8 mouse cellular contexts compared by ENCODE assay signal in the genomic region with DNA sequence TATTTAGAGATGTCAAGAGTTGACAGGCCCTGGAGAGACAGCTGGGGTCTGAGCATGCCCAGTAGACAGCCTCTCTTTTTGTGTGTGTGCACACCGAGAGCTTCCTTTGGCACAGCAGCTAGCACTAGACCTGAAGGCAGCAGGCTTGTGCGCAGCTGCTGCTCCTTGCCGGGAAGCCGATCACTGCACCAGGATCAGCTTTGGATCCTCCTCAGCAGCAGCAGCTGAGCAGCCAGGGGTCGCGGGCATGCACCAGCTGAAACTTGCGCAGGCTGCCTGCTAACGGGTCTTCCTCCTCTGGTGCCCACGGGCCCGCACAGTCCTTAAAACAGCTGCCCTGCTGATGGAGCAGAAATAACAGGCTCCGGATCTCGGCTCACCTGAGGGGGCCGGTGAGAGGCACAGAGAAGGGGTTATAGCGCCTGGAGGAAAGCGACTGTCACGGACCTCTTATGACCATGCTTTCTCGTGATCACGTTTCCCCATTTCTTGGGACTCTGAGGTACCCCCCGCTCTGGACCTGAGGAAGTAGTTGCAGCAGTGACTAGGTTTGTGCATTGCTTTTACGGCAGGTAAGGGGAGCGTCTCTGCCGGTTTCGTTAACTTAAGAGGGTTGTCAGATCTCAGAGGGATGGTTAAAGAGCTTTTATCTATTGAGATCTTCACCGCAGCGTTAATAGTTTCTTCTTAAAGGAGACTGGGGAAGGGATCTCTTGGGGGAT. TPM values are rescaled to one million over a fixed set of nuclear protein-coding genes. Genes with fewer than 3 reads are reported as not detected.
A peak's percentile ranks its signal among the peaks of the same experiment; 100 is the strongest.
DNase-seq lines count a peak whose midpoint lies in the region; ATAC-seq and TF ChIP-seq lines count a peak whose summit lies in the region.

No protein-coding gene starts in this region.

- no peak overlapping the region for H3K27ac ChIP-seq in ES-E14 (ENCODE audit: insufficient read depth, low read depth, low read length, poor library complexity, severe bottlenecking)
- H3K27ac ChIP-seq in forebrain, embryonic 16.5 days (ENCODE audit: low read length): peak overlapping the region; percentile 1; the same call in 1 of the 2 replicates
- H3K27ac ChIP-seq in liver, embryonic 16.5 days (ENCODE audit: low read length): no peak overlapping the region

- in situ Hi-C loops in ES-E14 (cut with MboI; ENCODE audit: low sequenced_read_pairs in 2 of 2, unreplicated experiment in 2 of 2): no loop called here

- no peaks in the 10 kb centered on the region for H3K4me1 ChIP-seq in ES-E14 (ENCODE audit: control insufficient read depth in 2 of 2, insufficient read depth in 2 of 2, low read length in 2 of 2, poor library complexity in 1 of 2)
- peaks cover 4% of the 10 kb centered on the region; the same call in 1 of the 2 replicates for H3K4me1 ChIP-seq in forebrain, embryonic 16.5 days (replicated peaks; ENCODE audit: control insufficient read depth, insufficient read depth, low read length)
- no peaks in the 10 kb centered on the region for H3K4me1 ChIP-seq in liver, embryonic 16.5 days (ENCODE audit: control insufficient read depth, low read depth, low read length)

- H3K4me2 ChIP-seq in forebrain, embryonic 16.5 days (ENCODE audit: low read length): peak overlapping the region; percentile 63
- peak overlapping the region; percentile 31 for H3K4me2 ChIP-seq in liver, embryonic 16.5 days (ENCODE audit: low read depth, low read length)

- 2% methylated on average over 25 of the region's 25 CpGs for WGBS in forebrain, embryonic 16.5 days
- WGBS in liver, embryonic 16.5 days (ENCODE audit: insufficient replicate concordance): 2% methylated on average over 25 of the region's 25 CpGs

- DNase-seq in cerebellum, postnatal 14 days: peak; percentile 30 to 46
- DNase-seq in cerebellum, adult 9-11 months: no peak
- DNase-seq in ES-E14 (ENCODE audit: low read depth, low spot score): no peak
- peak; percentile 12 to 49 for DNase-seq in layer of hippocampus, adult 18-20 months (ENCODE audit: low spot score in 2 of 2)
- peak; percentile 75 for DNase-seq in right cerebral cortex, postnatal 10 days (ENCODE audit: low spot score in 2 of 2)

- H3K27me3 ChIP-seq in forebrain, embryonic 16.5 days (replicated peaks; ENCODE audit: control insufficient read depth, insufficient read depth, low read length): no peaks in the 10 kb centered on the region
- H3K27me3 ChIP-seq in liver, embryonic 16.5 days (ENCODE audit: control insufficient read depth, insufficient read depth, low read depth, low read length): no peaks in the 10 kb centered on the region

- peak; percentile 98 for ATAC-seq in forebrain, embryonic 16.5 days
- ATAC-seq in liver, embryonic 16.5 days (ENCODE audit: low read depth): no peak
- ATAC-seq in erythroid progenitor cell, adult 5-6 weeks (replicated peaks; ENCODE audit: low FRiP score, poor library complexity, severe bottlenecking): no peak

- peak overlapping the region; percentile 42 to 62 for H3K4me3 ChIP-seq in ES-E14 (ENCODE audit: insufficient read depth in 1 of 2, low read depth in 1 of 2, low read length in 2 of 2, poor library complexity in 1 of 2, severe bottlenecking in 1 of 2)
- H3K4me3 ChIP-seq in forebrain, embryonic 16.5 days (replicated peaks; ENCODE audit: low read length): peak overlapping the region; percentile 44
- H3K4me3 ChIP-seq in liver, embryonic 16.5 days (ENCODE audit: low read depth, low read length): peak overlapping the region; percentile 4

- H3K9me3 ChIP-seq in ES-E14 (ENCODE audit: control insufficient read depth, insufficient read depth, low read depth, low read length): no peaks in the 10 kb centered on the region
- H3K9me3 ChIP-seq in forebrain, embryonic 16.5 days (ENCODE audit: control insufficient read depth, low read length): no peaks in the 10 kb centered on the region
- no peaks in the 10 kb centered on the region for H3K9me3 ChIP-seq in liver, embryonic 16.5 days (replicated peaks; ENCODE audit: control insufficient read depth, low read length)

- H3K36me3 ChIP-seq in ES-E14 (ENCODE audit: control insufficient read depth, insufficient read depth, low read length, poor library complexity, severe bottlenecking): no peaks in the 10 kb centered on the region
- no peaks in the 10 kb centered on the region for H3K36me3 ChIP-seq in forebrain, embryonic 16.5 days (ENCODE audit: control insufficient read depth, insufficient read depth)
- H3K36me3 ChIP-seq in liver, embryonic 16.5 days (ENCODE audit: control insufficient read depth, insufficient read depth): no peaks in the 10 kb centered on the region

- peak overlapping the region; percentile 11 for H3K9ac ChIP-seq in ES-E14 (ENCODE audit: insufficient read depth, low read depth, low read length, poor library complexity, severe bottlenecking)
- H3K9ac ChIP-seq in forebrain, embryonic 16.5 days (replicated peaks; ENCODE audit: low read depth, low read length): peak overlapping the region; percentile 50
- no peak overlapping the region for H3K9ac ChIP-seq in liver, embryonic 16.5 days (ENCODE audit: low read depth, low read length)

TF ChIP-seq in ES-E14, 5 proteins besides CTCF, POLR2A, EP300 and RAD21:
- TF ChIP-seq ZNF384 (IDR thresholded peaks at IDR 0.05; ENCODE audit: low read depth, low read length) (no peak), CHD2 (IDR thresholded peaks at IDR 0.05; ENCODE audit: low read depth, low read length) (no peak), ZC3H11A (IDR thresholded peaks at IDR 0.05; ENCODE audit: borderline replicate concordance, low read depth, low read length) (no peak), HCFC1 (IDR thresholded peaks at IDR 0.05; ENCODE audit: borderline replicate concordance, insufficient read depth, low read length) (no peak), MAFK (IDR thresholded peaks at IDR 0.05; ENCODE audit: insufficient read depth, low read depth, low read length) (no peak)
TF ChIP-seq in ES-E14: peak in this region for 0.

RNA-seq across cellular contexts. Expression of a gene that starts 57.8 kb away (rescaled TPM):
- total RNA-seq in ES-E14 (2012; rRNA removed): 1.6 and 3.1 TPM in 2 replicates
- polyA plus RNA-seq in forebrain, embryonic 16.5 days (2015; fragmentation: Nextera tagmentation; extraction: Ambion mirVana): 13.2 and 13.8 TPM in 2 replicates
- 1 to 10 TPM; 3.8 to 6.9 TPM for total RNA-seq in layer of hippocampus, adult 18-20 months (2021)
- 7.9 and 9.7 TPM in 2 replicates for polyA plus RNA-seq in liver, embryonic 16.5 days (2015; fragmentation: Nextera tagmentation; extraction: Ambion mirVana)
- 7.2 and 9.6 TPM in 2 replicates for total RNA-seq in erythroid progenitor cell, adult 5-6 weeks (2015; ENCODE audit: low replicate concordance)
- total RNA-seq in erythroid progenitor cell, adult 5-6 weeks (2017; ENCODE audit: low replicate concordance): 8.0 and 11.0 TPM in 2 replicates

Comparison
In these comparisons a context has a peak if more than half of its experiments do, and no peak if none do; other contexts are left out.
1. DNase-seq: peak in cerebellum, postnatal 14 days (2 of 2), layer of hippocampus, adult 18-20 months (2 of 2) and right cerebral cortex, postnatal 10 days (2 of 2); none in cerebellum, adult 9-11 months (single experiment) and ES-E14 (single experiment).
2. Peak in every context shown above with its lines, with median percentiles within 50 percentile points of each other: H3K4me3 ChIP-seq.